Mouse (Mus musculus) thymus, postnatal 10 days (tissue): ENCODE measurements at regions not wholly inside any gene's neighbourhood (a gene's known extent, or its start where the extent isn't known, plus 50 kb on each side); places are given as distances from the start of the nearest gene placed in this dataset.

Experiments
- DNase-seq, 2 experiments: peaks; one replicate each; pipeline ENCODE4 v3.0.0; 2021; ENCODE audit warnings: low spot score in 2 of 2

DNA sequence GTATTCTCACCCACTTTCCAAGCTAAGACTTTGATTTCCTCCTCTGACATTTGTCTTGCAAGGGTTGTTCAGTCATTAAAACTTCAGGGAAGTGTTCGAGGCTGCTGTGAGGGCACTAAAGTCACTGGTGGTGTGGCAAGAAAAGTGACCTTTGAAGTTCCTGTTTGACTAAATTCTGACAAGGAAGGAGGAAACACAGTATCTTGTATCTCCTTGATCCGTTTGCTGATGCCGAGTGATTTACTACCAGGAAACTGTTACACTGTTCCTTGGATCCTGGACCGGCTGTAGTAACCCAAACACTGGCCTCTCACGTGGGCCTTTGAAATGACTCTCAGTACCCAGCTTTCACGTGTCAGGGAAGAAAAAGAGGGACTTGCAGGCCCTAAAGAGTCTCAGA is 53.5 kb upstream of the Ralgapa2 start:
- DNase-seq, result no peak

DNA sequence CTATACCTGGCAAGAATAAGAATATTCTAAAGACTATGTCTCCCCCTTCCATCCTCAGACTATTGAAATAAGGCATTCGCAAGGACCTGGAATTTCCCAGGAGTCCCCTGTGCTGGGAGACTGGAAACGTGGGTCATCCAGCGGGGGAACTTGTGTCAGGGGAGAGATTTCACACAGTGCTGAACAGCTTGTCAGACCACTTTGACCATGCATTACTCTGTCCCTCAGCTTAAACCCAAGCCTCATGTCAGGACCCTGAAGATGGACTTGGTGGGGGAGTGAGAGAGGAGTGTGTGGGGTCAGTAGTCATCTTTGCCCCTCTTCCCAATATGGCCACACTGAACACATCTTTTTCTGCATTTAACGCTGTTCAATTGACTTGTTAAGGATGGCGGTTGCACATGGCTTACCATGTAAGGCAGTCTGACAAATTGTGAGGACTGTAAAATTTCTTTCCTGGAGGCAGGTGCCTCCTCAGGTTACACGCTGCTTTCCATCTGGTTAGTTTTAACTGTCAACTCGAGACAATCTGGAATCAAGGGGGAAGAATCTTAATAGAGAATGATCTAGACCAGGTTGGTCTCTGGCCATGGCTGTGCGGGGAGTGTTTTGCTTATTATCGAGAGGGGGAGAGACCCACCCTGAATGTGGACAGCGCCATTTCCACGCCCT is 56.2 kb upstream of the Ralgapa2 start:
- DNase-seq, result no peak

DNA sequence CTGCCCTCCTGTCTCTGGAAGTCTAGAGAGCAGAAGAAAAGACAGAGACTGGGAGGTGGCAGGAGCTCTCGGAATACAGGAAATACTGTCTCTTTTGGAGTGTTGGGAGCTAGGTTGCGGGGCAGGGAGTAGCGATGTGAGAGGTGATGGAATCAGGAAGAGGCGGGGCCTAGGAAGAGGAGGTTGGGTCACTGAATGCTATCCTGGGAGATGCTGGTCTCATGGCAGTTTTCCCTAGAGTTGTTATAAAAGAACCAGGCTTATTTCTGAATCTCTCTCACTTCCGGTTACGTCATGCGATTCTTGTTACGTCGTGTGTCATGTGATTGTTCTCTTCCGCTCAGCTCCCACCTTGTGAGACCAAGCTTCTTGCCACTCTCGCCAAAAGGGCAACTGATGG is 58.9 kb upstream of the Ralgapa2 start:
- no peak for DNase-seq

DNA sequence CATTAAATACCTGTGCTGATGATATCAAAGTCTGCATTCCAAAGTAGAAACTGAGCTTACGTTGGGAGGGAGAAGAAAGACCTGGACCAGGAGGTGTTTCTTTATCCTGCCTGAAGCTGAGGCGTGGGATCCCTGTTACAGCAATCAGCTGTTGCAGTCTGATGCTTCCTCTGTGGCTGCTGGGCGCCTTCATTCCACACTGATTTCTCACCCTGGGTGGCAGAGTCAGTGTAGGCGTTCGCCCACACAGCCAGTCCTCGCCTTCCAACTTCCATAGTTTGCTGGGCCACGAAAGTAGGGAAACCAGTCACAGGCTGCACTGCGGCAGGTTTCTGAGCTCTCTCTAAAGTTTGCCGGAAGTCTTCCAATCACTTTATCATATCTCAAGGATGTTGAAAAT is 59.7 kb upstream of the Ralgapa2 start:
- DNase-seq, result no peak

DNA sequence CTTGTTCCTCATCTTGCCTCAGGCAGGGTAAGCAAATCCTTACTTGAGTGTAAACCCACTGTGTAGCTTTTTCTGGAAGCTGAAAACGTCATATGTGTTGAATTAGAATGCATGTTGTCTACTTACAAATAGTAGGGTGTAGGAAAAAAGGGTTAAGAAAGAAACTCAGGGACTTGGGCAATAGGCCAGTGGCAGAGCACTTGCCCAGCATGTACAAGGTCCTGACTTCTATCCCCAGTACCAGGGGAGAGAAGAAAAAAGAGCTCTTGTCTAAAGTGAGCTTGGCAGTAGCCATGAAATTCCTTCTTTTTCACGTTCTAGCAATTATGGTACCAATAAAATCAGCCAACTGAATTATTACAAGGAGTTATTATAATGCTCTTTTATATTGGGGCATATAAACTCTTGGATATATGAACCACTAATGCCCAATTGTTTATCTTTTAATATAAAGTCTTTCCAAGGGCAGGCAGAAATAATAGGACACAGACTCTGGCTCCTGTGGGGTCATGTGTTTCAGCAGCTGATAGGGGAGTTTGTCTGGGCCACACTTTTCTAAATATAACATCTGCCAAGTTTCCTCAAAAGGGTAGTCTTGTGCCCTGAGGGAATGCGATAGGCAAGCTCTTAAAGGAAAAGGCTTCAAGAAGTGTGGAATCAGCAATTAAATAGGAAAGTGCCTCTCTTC is 63.6 kb upstream of the Ralgapa2 start:
- DNase-seq, result no peak

DNA sequence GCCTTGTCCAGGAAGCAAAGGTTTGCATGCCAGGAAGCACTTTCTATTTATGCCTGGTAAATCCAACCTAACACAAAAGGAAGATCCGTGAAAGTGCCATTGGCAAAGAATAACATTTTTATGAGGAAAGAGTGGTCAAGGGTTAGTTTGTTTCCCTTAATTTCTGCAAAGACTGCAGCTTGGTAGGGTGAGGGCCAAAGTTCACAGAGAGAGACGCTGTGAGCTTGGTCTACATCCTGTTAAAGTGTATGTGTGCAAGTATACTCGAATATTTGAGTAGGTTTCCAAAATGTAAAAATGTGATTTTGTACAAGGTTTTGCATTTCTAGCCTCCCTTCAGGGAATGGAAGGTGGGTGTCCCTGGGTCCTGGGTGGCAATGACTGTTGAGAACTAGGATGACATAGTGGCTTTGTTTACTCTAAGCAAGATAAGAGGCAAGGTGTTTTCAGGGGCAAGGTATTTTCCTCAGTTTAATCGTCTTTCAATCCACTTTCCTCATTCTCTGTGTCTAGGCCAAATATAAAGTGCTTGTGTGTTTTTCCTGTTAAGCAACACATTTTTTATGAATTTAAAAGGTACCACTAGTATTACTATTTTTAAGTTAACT is 64.3 kb upstream of the Ralgapa2 start:
- no peak for DNase-seq

DNA sequence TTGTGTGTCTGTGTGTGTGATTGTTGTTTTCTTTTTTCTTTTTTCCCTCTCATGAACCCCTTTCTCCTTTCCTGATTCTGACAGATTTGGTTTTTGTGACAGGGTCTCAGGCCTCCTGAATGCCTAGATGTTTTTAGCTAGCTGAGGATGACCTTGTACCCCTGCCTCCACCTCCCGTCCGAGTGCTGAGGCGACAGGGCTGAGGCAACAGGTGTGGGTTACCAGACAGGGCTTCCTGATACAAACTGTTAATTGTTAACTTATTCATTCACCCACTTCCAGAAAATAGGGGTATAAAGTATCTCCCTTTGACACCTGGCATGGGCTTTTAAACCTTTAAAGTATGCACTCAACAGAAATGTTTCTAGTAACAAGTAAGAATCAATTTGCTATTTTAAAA is 65.0 kb upstream of the Ralgapa2 start:
- DNase-seq, result no peak

DNA sequence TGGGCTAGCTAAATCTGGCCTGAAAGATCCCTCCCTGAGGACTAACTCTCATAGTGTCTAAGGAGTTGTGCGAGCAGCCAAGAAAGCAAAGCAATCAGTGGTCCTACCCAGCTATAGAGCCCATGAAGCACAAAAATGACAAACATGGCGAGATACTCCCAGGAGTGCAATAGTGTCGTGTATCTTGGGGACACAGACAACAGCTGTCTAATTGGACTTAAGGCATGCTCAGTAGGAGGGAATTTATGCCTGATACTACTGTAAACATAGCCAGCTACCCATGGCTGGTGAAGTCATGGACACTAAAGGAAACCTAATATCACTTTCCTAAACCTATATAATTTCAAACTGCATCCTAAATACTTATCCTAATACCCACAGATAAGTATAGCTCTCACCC is 69.1 kb upstream of the Ralgapa2 start:
- DNase-seq, result no peak

DNA sequence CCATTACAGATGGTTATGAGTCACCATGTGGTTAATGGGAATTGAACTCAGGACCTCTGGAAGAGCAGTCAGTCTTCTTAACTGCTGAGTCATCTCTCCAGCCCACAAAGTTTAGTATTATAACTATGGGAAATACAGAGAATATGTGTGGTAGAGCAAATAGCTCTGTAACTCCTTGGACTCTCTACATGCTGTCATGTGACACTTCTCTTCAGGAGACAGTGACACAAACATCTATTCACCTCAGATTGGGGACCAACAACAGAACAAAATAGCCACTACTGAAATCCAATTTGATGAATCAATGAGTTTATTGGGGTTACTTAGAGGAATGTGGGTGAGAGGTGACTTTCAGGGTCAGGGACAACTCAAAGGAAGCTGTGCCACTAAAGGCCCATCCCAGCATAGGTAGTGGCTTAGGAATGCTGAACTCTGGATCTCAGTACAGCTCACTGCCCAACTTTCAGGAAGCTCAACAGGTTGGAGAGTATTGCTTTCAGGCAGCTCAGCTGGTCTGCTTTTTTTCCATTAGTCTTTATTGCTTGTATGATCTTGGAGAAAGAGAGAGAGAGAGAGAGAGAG is 71.8 kb upstream of the Ralgapa2 start:
- DNase-seq, result no peak

DNA sequence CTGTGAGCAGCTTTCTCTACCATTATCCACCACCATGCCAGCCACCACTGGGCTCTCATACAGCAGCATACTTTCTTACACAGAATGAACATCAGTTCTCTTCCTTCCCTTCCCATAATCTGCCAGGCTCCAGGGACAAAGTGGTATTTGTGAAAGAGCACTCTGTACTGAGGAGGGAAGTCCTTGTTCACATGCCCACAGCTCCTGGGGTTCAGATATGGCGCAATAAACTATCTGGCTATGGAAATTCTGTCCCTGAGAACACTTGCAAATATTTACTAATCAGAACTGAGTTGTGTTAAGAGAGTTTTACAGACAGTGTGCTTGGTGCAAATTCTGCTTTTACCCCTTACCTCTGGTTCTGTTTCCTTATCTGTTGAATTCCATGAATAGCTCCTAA is 74.2 kb upstream of the Ralgapa2 start:
- DNase-seq, result no peak

DNA sequence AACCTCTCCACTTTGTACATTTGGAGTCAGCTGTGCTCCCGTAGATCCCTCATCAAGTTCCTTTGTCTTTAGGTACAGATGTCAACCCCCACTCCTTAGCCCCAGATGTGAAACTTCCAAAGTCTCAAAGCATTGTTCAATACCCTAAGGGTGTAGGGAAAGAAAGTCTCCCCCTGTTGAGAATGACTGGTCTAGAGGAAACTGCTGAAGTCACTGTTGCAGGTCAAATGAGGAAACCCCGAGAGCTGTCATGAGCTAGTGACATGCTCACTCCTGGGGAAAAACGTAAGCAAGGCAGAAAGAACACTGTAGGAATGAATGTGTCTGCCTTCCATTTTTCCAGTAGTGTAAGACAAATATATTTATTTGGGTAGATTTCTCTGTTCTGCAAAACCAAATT is 74.8 kb upstream of the Ralgapa2 start:
- no peak for DNase-seq

DNA sequence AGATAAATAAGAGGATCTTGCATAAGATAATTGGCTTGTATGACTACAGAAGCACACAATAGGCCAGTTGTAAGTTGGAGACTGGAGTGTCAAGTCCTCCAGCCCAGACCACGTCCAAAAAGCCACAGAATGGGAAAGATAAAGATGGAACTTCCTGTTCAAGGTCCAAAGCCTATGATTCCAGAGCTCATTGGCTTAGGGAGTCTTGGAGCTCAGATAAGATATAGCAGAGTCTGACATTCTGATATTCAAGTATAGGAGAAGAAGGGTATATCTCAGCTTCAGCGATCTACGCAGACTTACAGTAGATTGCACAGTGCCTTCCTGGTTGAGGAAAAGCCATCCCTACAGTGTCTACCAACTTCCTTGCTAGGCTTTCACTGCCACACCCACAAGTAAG is 77.7 kb upstream of the Ralgapa2 start:
- no peak for DNase-seq

DNA sequence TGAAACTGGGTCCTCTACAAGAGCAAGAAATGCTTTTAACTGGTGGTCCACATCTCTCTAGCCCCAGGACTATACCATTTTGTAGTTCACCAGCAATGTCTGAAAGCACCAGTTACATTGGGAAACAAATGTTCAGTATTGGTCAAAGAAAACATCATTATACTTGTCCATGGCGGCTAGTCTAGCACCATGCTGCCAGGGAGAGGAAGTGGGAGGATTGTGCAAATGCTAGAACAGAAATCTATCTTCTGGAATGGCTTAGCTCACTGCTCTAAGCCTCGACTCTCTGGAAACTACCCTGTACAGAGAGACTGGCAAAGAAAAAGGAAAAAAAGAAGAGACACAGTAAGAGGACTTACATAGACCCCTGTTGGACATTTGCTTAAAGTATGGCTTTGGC is 81.1 kb upstream of the Ralgapa2 start:
- no peak for DNase-seq

DNA sequence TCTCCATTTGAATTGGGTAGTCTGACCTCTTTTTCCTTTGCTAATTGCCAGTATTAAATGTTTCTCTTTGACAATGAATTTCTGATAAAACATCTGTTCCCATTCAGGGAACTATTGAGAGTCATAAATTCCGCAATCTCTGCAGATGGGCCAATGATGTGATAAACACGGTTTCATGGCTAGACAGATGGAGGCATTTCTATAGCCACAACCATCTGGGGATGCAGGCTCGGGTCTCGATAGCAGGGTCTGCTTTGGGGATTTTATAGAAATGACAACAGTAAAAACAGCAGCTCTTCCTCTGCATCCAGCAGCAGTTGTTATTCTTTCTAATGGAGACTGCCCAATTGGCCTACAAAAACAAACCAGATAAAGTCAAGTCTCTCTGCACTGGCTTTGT is 82.1 kb upstream of the Ralgapa2 start:
- DNase-seq, result no peak

DNA sequence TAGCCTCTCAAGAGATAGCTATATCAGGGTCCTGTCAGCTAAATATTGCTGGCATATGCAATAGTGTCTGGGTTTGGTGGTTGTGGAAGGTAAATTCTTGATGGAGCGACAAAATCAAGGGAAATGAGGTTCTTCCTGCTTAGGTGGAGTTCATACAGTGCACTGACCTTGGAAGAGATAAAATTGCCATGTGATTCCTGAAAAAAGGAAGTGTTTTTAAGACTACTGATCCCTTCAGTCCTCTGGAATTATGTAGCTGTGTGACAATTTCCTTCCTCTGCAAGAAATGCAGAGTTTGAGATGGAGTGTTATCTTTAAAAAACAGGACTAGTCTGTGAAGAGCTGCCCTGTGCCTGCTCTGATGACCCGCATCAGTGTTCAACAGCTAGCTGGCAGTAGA is 83.5 kb upstream of the Ralgapa2 start:
- DNase-seq, result no peak

DNA sequence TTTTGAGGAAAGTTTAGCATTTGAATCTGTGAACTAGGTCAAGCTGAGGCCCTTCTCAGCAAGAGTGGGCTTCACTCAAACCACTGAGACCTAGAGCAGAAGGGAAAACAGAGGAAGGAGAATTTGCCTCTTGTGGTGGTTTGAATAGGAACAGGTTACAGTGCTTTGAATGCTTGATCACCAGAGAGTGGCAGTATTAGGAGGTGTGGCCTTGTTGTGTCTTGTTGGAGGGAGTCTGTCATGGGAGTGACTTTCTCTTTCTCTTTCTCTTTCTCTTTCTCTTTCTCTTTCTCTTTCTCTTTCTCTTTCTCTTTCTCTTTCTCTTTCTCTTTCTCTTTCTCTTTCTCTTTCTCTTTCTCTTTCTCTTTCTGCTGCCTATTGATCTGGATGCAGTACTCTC is 94.0 kb upstream of the Ralgapa2 start:
- DNase-seq, result no peak

DNA sequence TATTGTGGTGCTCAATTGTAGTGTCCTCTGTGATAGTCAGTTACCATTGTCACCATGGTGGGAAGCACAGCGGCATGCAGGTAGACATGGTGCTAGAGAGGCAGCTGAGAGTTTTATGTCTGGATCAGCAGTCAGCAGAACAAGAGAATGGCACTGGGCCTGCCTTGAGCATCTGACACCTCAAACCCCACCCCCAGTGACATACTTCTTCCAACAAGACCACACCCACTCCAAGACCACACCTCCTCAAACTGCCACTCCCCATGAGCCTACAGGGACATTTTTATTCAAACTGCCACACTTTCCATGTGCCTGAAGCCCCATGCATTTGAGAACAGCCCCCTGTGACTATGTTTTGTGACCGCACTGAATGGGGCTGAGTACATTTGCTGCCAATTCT is 98.8 kb upstream of the Ralgapa2 start:
- no peak for DNase-seq

DNA sequence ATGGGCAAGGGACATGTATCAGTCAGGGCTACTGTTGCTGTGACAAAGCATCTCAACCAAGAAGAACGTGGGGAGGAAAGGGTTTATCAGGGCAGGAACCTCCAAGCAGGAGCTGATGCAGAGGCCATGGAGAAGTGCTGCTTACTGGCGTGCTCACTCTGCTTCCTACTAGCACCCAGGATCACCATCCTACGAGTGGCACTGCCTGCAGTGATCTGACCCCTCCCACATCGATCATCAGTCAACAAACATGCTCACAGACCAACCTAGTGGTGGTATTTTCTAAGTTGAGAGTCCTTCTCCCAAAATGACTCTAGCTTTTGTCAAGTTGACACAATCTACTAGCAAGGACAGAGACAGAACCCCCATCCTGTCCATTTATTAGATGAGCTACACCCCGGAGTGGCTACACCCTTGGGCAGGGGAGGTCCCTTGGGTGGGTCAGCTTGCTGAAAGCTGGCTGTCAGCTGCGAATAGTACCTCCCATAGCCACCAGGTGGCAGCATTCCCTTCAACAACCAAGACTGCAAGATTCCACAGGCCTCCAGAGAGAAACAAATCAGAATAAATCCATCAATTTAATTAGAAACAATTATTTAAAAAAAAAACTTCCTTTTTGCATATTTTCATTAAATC is 99.9 kb upstream of the Ralgapa2 start:
- DNase-seq, result peak in 1 of 2 experiments; percentile 40

DNA sequence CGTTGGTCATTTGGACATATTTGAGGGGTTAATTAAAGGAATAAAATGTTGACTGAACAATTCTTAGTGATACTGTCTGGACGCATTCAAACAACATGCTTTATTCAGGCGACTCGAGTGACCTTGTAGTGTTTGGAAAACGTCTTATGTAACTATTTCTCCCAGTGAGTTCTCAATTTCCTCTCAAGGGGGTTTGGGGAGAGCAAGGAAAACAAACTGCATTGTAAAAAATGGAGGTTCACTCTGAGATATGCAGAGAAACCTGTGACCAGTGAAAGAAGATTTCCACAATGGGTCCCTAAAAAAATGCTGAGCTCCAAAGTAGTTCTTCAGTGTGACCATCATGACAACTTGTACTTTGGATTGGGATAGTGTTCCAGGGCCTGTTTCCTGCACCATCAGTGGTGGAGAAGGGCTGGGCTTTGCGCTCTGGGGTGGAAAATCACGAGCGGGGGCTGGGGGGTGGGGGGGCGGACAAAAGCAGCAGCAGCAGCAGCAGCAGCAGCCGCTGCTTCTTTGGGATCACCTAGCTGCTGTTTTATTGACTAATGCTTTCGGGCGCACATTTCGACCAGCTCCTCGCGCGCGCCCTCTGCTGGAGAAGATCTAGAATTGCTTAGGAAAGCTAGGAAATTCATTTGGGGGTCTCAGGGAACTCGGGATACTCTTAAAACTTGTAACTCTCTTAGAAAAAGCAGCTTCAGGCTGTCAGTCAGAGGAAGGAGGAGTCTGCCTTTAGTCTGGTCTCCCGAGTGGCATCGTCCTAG is 100.6 kb upstream of the Ralgapa2 start:
- peak in 1 of 2 experiments; percentile 45 for DNase-seq

DNA sequence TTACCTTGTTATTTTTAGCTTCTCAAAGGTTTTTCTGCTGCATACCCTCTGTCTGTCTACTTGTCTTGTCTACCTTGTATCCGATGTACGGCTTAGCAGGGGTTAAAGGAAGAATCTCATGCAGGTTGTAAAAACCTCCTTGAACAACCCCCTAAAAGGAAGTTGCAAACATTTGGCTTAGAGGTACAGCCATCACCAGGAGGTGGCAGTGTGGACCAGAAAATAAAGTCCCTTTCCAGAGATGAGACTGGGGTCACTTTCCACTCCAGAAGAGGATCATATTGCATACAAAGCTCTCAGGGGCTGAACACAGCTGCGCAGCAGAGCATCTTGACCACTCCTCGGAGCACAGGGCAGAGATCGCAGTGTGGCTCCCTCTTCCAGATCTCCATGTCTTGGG is 109.0 kb upstream of the Ralgapa2 start:
- peak in 1 of 2 experiments; percentile 16 for DNase-seq

DNA sequence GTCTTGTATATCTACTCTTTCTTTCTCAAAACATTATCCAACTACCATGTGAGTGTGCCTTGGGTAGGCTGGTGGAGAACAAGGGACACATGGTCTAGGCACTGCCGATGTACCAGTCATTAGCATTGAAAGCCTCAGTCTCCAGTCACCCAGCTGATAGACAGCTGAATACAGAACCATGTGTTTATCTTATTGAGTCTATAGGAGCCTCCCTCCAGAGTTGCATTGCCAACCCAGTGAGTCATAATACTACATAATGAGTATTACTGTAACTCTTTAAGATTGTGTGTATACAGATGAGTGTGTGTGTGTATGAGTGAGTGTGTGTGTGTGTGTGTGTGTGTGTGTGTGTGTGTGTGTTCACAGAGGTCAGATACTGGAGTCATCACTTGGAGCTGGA is 110.9 kb upstream of the Ralgapa2 start:
- DNase-seq, result no peak

DNA sequence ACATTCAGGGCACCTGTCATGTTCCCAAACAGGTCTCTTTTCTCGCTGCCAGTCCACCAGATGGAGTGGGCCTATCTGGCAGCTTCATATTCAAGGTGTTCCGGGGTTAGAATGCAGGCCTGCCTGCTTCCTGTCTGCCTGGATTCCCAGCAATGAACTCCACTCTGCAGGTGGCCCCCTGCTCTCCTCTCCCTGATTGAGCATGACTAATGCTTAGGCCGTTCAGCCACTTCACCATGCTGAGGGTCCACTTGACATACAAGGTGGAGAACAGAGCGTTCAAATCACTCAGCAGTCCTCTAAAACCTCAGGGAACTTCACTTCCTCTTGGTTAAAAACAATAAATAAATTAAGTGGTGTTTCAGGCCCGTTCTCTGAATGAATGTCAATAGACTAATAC is 112.1 kb upstream of the Ralgapa2 start:
- no peak for DNase-seq
